Mouse (Mus musculus) liver, embryonic 12.5 days (tissue): ENCODE data around the gene Rpsa. TPM values are rescaled to one million over a fixed set of nuclear protein-coding genes. Genes with fewer than 3 reads are reported as not detected.

ENCODE experiments used
- polyA plus RNA-seq: library from polyadenylated mRNA; unstranded; fragments of >200 nt; fragmentation: Nextera tagmentation; extraction: Ambion mirVana; gene quantifications from 2 replicates; pipeline ENCODE4 v1.2.1, GENCODE M21; 2016

Gene Rpsa
- polyA plus RNA-seq, 1 experiment from 2014 or later = 1,263 TPM

Other genes starting within 250 kb of the Rpsa start
- 32.9 and 33.7 TPM in 2 replicates for gene Wdr48, start 232.8 kb upstream of the Rpsa start, polyA plus RNA-seq
- gene Gorasp1, start 190.1 kb upstream of the Rpsa start, polyA plus RNA-seq = 14.9 and 15.9 TPM in 2 replicates
- gene Ttc21a, start 190.1 kb upstream of the Rpsa start, polyA plus RNA-seq = 0.06 and 0.07 TPM in 2 replicates
- 1.5 and 1.9 TPM in 2 replicates for gene Csrnp1, start 143.0 kb upstream of the Rpsa start, polyA plus RNA-seq
- 0.02 and 0.07 TPM in 2 replicates for gene Xirp1, start 104.1 kb upstream of the Rpsa start, polyA plus RNA-seq
- 5.4 and 6.0 TPM in 2 replicates for gene Cx3cr1, start 57.8 kb upstream of the Rpsa start, polyA plus RNA-seq
- not detected in 2 replicates for gene Ccr8, start 35.6 kb upstream of the Rpsa start, polyA plus RNA-seq
- gene Slc25a38, start 17.3 kb upstream of the Rpsa start, polyA plus RNA-seq = 142 and 144 TPM in 2 replicates
- not detected in 2 replicates for gene Mobp, start 22.0 kb downstream of the Rpsa start, polyA plus RNA-seq
- 0.04 TPM in 2 replicates for gene Myrip, start 173.8 kb downstream of the Rpsa start, polyA plus RNA-seq